Mouse (Mus musculus) cerebellum, adult 2 months (tissue): ENCODE results near the gene Odf3b. TPM values are rescaled to one million over a fixed set of nuclear protein-coding genes. Genes with fewer than 3 reads are reported as not detected.

Source experiments
- DNase-seq, 2 experiments: peaks; one replicate each; pipeline ENCODE4 v3.0.0; 2021
- H3K27ac ChIP-seq: fragments of 200-500 bp; 2 replicates; pipeline ENCODE4 v1.5.1; 2012; ENCODE audit warnings: low read length, control low read depth, inconsistent platforms; ENCODE audit not compliant: insufficient read depth
- H3K27me3 ChIP-seq: fragments of 200-500 bp; 2 replicates; pipeline ENCODE4 v1.6.1; 2012; ENCODE audit warnings: inconsistent platforms, mild to moderate bottlenecking, low read length, moderate library complexity; ENCODE audit not compliant: control insufficient read depth, insufficient read depth
- H3K4me1 ChIP-seq: fragments of 200-500 bp; 2 replicates; pipeline ENCODE4 v1.6.1; 2011; ENCODE audit warnings: low read length; ENCODE audit not compliant: control insufficient read depth, insufficient read depth
- H3K4me3 ChIP-seq: fragments of 200-500 bp; replicated peaks from 2 replicates; pipeline ENCODE3; 2011; ENCODE audit warnings: mild to moderate bottlenecking, low read depth, low read length, control low read depth; ENCODE audit not compliant: insufficient read depth
- CTCF ChIP-seq: fragments of 200-500 bp; IDR thresholded peaks from 2 replicates; pipeline ENCODE4 v1.5.1; 2011; ENCODE audit warnings: low read depth, mild to moderate bottlenecking, control low read depth, low read length, moderate library complexity, borderline replicate concordance; ENCODE audit not compliant: insufficient read depth
- POLR2A ChIP-seq: fragments of 200-500 bp; IDR thresholded peaks from 2 replicates; pipeline ENCODE4 v1.6.1; 2011; ENCODE audit warnings: low read length, control low read depth, borderline replicate concordance; ENCODE audit not compliant: insufficient read depth
- WGBS: fragments of 180-500 bp; shearing (Covaris S2); methylation state at CpG from one replicate; pipeline ENCODE4 v1.1.7; 2018; 5-methylcytosine and 5-hydroxymethylcytosine counted together
- polyA plus RNA-seq: library from polyadenylated mRNA; depleted of rRNA; stranded (reverse); fragments of >200 nt; gene quantifications from 2 replicates; pipeline ENCODE4 v1.2.3, GENCODE M21; 2012; rRNA removed

Odf3b gene
- polyA plus RNA-seq, 1 experiment: 18.3 TPM

DNA sequence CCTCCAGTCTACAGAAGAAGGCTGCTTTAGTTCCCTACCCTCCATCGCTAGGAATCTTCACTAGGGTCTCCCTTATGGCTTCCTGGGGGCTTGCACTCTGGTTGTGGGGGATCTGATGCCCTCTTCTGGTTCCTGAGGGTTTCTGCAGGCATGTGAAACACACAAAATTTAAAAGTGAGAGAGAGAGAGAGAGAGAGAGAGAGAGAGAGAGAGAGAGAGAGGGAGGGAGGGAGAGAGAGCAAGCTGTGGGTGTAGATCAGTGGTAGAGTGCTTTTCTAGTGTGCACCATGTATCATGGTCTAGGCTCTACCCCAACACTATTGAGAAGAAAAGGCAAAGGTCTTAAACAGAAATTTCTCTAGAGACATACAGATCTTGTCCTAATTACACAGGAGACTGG, 37.4 kb downstream of the Odf3b start:
- H3K4me1 ChIP-seq: no peaks in the 10 kb centered on the region
- no peak for TF ChIP-seq POLR2A
- no peak for TF ChIP-seq CTCF
- no peak for DNase-seq
- no peak overlapping the region for H3K4me3 ChIP-seq
- no peaks in the 10 kb centered on the region for H3K27me3 ChIP-seq
- 36% methylated on average over 1 of the region's 1 CpGs for WGBS
- no peak overlapping the region for H3K27ac ChIP-seq

DNA sequence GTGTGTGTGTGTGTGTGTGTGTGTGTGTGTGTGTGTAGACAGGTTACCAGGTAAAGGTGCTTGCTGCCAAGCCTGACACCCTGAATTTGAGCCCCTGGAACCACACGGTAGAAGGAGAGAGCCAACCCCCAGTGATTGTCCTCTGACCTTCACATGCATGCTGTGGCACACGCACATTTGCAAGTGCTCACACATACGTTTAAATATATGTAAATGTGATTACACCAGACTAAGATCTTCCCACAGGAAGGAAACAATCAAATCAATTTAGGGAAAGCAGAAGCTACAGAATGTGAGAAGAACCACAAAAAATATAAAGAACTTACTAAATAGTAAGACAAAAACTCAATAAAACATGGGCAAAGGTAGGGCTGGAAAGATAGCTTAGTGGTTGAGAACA, 38.9 kb downstream of the Odf3b start:
- TF ChIP-seq CTCF (no peak), POLR2A (no peak)
- Histone ChIP-seq H3K27me3 (no peaks in the 10 kb centered on the region), H3K27ac (no peak overlapping the region), H3K4me1 (no peaks in the 10 kb centered on the region), H3K4me3 (no peak overlapping the region)
- 77% methylated on average over 3 of the region's 3 CpGs for WGBS
- DNase-seq: no peak

DNA sequence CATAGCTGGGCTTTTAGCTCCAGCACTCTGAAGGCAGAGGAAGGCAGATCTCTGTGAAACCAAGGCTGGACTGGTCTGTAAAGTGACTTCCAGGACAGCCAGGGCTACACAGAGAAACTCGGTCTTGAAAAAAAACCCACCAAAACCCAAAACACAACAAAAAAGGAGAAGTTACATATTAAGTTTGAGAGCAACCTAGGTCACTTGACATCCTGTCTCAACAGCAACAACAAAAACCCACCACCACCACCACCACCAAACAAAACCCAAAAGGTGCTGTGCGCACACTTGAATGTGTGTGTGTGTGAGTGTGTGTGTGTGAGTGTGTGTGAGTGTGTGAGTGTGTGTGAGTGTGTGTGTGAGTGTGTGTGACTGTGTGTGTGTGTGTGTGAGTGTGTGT, 39.4 kb downstream of the Odf3b start:
- WGBS: 100% methylated on average over 2 of the region's 2 CpGs

DNA sequence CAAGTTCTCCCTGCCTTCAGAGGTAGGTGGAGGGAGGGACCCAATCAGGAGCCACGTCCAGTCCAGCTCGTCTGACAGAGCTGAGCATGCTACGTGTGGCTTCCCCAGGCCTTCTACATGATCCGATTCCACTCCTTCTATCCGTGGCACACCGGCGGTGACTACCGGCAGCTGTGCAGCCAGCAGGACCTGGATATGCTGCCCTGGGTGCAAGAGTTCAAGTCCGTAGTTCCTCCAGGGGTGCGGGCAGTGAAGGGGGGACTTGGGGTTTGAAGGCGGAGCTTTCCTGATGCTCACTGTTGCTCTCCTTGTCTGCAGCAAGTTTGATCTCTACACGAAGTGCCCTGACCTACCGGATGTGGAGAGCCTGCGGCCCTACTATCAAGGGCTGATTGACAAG, 42.7 kb downstream of the Odf3b start:
- H3K27ac ChIP-seq: no peak overlapping the region
- no peak overlapping the region for H3K4me3 ChIP-seq
- DNase-seq: no peak
- no peaks in the 10 kb centered on the region for H3K4me1 ChIP-seq
- WGBS: 86% methylated on average over 14 of the region's 14 CpGs
- no peaks in the 10 kb centered on the region for H3K27me3 ChIP-seq
- no peak for TF ChIP-seq POLR2A
- no peak for TF ChIP-seq CTCF

More for the DNA sequence above, 39.4 kb downstream of the Odf3b start:
- H3K27ac ChIP-seq: no peak overlapping the region
- no peak for TF ChIP-seq CTCF
- no peak for TF ChIP-seq POLR2A
- no peaks in the 10 kb centered on the region for H3K27me3 ChIP-seq
- no peaks in the 10 kb centered on the region for H3K4me1 ChIP-seq
- H3K4me3 ChIP-seq: no peak overlapping the region
- DNase-seq: no peak

DNA sequence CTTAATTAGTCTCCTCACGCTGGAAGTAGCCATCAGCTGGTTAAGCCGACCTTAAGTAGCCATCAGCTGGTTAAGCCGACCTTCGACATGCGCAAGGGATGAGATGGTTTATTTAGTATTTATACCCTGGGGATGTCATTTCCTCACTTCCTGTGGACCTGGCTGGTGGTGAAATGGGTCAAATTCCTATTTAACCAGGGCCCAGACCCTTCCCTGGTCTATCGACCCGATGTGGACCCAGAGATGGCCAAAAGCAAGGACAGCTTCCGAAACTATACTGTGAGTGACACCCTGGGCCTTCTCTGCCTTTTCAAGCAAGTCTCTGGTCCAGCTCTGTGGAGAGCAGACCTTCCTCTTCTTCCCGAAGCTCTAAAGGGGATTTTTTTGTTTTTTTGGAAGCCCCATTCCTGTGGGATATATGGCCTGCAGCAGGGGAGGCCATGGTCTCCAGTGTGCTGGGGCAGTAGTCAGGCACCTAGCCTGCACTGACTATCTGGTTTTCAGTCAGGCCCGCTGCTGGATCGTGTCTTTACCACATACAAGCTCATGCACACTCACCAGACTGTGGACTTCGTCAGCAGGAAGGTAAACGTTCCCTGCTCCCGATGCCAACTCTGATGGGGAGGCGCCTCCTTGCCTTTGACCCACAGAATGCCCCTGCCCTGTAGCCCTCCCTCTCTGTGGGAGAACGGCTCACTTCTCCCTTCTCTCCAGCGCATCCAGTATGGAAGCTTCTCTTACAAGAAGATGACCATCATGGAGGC, 44.1 kb downstream of the Odf3b start:
- H3K4me1 ChIP-seq: no peaks in the 10 kb centered on the region
- TF ChIP-seq CTCF: no peak
- TF ChIP-seq POLR2A: no peak
- H3K27me3 ChIP-seq: no peaks in the 10 kb centered on the region
- no peak overlapping the region for H3K4me3 ChIP-seq
- DNase-seq: no peak
- no peak overlapping the region for H3K27ac ChIP-seq
- WGBS: 85% methylated on average over 17 of the region's 17 CpGs

DNA sequence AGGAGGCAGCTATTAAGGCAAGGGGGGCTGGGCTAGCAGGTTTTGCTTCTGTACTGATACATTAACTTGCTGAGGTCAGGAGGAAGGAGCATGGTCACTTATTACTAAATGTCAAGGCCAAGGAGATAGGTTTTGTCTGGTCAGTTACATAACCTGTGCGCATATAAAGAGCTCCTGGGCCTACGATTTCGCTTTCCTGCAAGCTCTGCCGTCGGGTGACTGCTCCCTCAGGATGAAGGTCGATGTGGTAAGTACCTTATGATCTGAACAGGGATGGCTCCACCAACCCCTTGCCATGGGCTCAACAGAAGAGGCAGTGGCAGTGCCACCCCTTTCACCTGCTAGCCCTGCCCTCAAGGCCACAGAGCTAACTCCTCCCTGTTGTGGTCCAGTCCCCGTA, 44.8 kb downstream of the Odf3b start, which contains the start of gene Miox:
TSS of gene Miox (plus strand) at position 128 of the 400 bp plus-strand sequence.
- DNase-seq: no peak
- no peaks in the 10 kb centered on the region for H3K4me1 ChIP-seq
- H3K27ac ChIP-seq: no peak within 1 kb of the TSS
- 91% methylated on average over 7 of the region's 7 CpGs for WGBS
- H3K4me3 ChIP-seq: no peak within 1 kb of the TSS
- TF ChIP-seq CTCF: no peak
- no peaks in the 10 kb centered on the region for H3K27me3 ChIP-seq

Other genes starting within 250 kb of the Odf3b start
- gene Mapk12, start 238.6 kb downstream of the Odf3b start, polyA plus RNA-seq: 112 and 128 TPM in 2 replicates
- 58.1 and 64.1 TPM in 2 replicates for gene Mapk11, start 229.7 kb downstream of the Odf3b start, polyA plus RNA-seq
- gene Plxnb2, start 198.5 kb downstream of the Odf3b start, polyA plus RNA-seq: 127 and 141 TPM in 2 replicates
- 156 and 165 TPM in 2 replicates for gene Dennd6b, start 182.8 kb downstream of the Odf3b start, polyA plus RNA-seq
- gene Ppp6r2, start 167.7 kb downstream of the Odf3b start, polyA plus RNA-seq: 240 and 262 TPM in 2 replicates
- gene Sbf1, start 64.0 kb downstream of the Odf3b start, polyA plus RNA-seq: 321 and 324 TPM in 2 replicates
- gene Adm2, start 56.6 kb downstream of the Odf3b start, polyA plus RNA-seq: not detected in 2 replicates
- not detected in 2 replicates for gene Miox, start 44.9 kb downstream of the Odf3b start, polyA plus RNA-seq
- 21.0 and 21.1 TPM in 2 replicates for gene Lmf2, start 23.6 kb downstream of the Odf3b start, polyA plus RNA-seq
- gene Ncaph2, start 23.6 kb downstream of the Odf3b start, polyA plus RNA-seq: 134 and 137 TPM in 2 replicates
- 59.7 and 60.3 TPM in 2 replicates for gene Sco2, start 5.4 kb downstream of the Odf3b start, polyA plus RNA-seq
- gene Tymp, start 2.2 kb downstream of the Odf3b start, polyA plus RNA-seq: 5.5 and 5.7 TPM in 2 replicates
- gene Klhdc7b, start 5.6 kb upstream of the Odf3b start, polyA plus RNA-seq: 2.6 and 2.9 TPM in 2 replicates
- gene Syce3, start 31.2 kb upstream of the Odf3b start, polyA plus RNA-seq: not detected in 2 replicates
- 7.8 and 8.2 TPM in 2 replicates for gene Cpt1b, start 46.6 kb upstream of the Odf3b start, polyA plus RNA-seq
- 4.2 and 4.7 TPM in 2 replicates for gene C730034F03Rik, start 50.3 kb upstream of the Odf3b start, polyA plus RNA-seq
- gene Gm44502, start 50.4 kb upstream of the Odf3b start, polyA plus RNA-seq: 0.15 and 0.51 TPM in 2 replicates
- gene Chkb, start 50.6 kb upstream of the Odf3b start, polyA plus RNA-seq: 101 and 102 TPM in 2 replicates
- gene Mapk8ip2, start 74.6 kb upstream of the Odf3b start, polyA plus RNA-seq: 192 and 195 TPM in 2 replicates
- 39.2 and 40.9 TPM in 2 replicates for gene Arsa, start 98.1 kb upstream of the Odf3b start, polyA plus RNA-seq
- gene Shank3, start 120.3 kb upstream of the Odf3b start, polyA plus RNA-seq: 84.7 and 97.2 TPM in 2 replicates
- gene Acr, start 189.0 kb upstream of the Odf3b start, polyA plus RNA-seq: 2.4 and 2.6 TPM in 2 replicates
- 79.8 and 83.4 TPM in 2 replicates for gene Rabl2, start 212.6 kb upstream of the Odf3b start, polyA plus RNA-seq